Mouse (Mus musculus) ES-E14 (cell line): ENCODE data around the gene Gmip. TPM values are rescaled to one million over a fixed set of nuclear protein-coding genes. Genes with fewer than 3 reads are reported as not detected.

ENCODE experiments used
- DNase-seq: peaks from one replicate; pipeline ENCODE4 v3.0.0-alpha.2; 2013; ENCODE audit warnings: low read depth, low spot score
- H3K27ac ChIP-seq: 2 replicates; pipeline ENCODE4 v1.5.1; 2012; ENCODE audit warnings: low read depth, mild to moderate bottlenecking, low read length, moderate library complexity, mixed read lengths; ENCODE audit not compliant: poor library complexity, insufficient read depth, severe bottlenecking
- H3K36me3 ChIP-seq: 2 replicates; pipeline ENCODE4 v1.6.1; 2012; ENCODE audit warnings: mild to moderate bottlenecking, low read length, moderate library complexity, mixed read lengths; ENCODE audit not compliant: control insufficient read depth, poor library complexity, insufficient read depth, severe bottlenecking
- H3K4me1 ChIP-seq, 2 experiments: fragments of 150-350 bp in 1 of 2; sonication (generic) in 1 of 2; 2 replicates each; pipeline ENCODE4 v1.6.1; 2012; ENCODE audit warnings: low read length in 2 of 2, mild to moderate bottlenecking in 1 of 2, mixed read lengths in 1 of 2; ENCODE audit not compliant: control insufficient read depth in 2 of 2, insufficient read depth in 2 of 2, poor library complexity in 1 of 2
- H3K4me3 ChIP-seq, 2 experiments: fragments of 150-350 bp in 1 of 2; sonication (generic) in 1 of 2; 2 replicates each; pipeline ENCODE4 v1.5.1; 2012; ENCODE audit warnings: low read length in 2 of 2, low read depth in 1 of 2, mild to moderate bottlenecking in 1 of 2, mixed read lengths in 1 of 2; ENCODE audit not compliant: insufficient read depth in 1 of 2, poor library complexity in 1 of 2, severe bottlenecking in 1 of 2
- H3K9ac ChIP-seq: 2 replicates; pipeline ENCODE4 v1.6.1; 2012; ENCODE audit warnings: low read depth, mild to moderate bottlenecking, low read length, mixed read lengths; ENCODE audit not compliant: poor library complexity, insufficient read depth, severe bottlenecking
- H3K9me3 ChIP-seq: fragments of 150-350 bp; sonication (generic); 2 replicates; pipeline ENCODE4 v1.6.1; 2012; ENCODE audit warnings: low read depth, mild to moderate bottlenecking, low read length; ENCODE audit not compliant: control insufficient read depth, insufficient read depth
- CHD2 ChIP-seq: IDR thresholded peaks from 2 replicates; pipeline ENCODE4 v1.6.1; 2014; ENCODE audit warnings: mild to moderate bottlenecking, low read depth, low read length, inconsistent platforms
- HCFC1 ChIP-seq: IDR thresholded peaks from 2 replicates; pipeline ENCODE4 v1.6.1; 2012; ENCODE audit warnings: low read length, inconsistent platforms, borderline replicate concordance; ENCODE audit not compliant: insufficient read depth
- MAFK ChIP-seq: IDR thresholded peaks from 2 replicates; pipeline ENCODE4 v1.6.1; 2014; ENCODE audit warnings: mild to moderate bottlenecking, low read depth, low read length, inconsistent platforms; ENCODE audit not compliant: insufficient read depth
- ZC3H11A ChIP-seq: IDR thresholded peaks from 2 replicates; pipeline ENCODE4 v1.6.1; 2012; ENCODE audit warnings: low read depth, mild to moderate bottlenecking, inconsistent platforms, low read length, borderline replicate concordance
- ZNF384 ChIP-seq: IDR thresholded peaks from 2 replicates; pipeline ENCODE4 v1.6.1; 2012; ENCODE audit warnings: low read depth, low read length, inconsistent platforms
- in situ Hi-C, 2 experiments: fragments of 600-800 bp; cut with MboI; formaldehyde crosslinking; loops; one replicate each; pipeline ENCODE4 v1.15.1; 2025; ENCODE audit warnings: low sequenced_read_pairs in 2 of 2, inconsistent platforms in 1 of 2; ENCODE audit not compliant: unreplicated experiment in 2 of 2
- total RNA-seq: library from RNA; depleted of rRNA; stranded (reverse); fragments of 300-350 nt; gene quantifications from 2 replicates; pipeline ENCODE4 v1.2.3, GENCODE M21; 2012

Gmip gene
- total RNA-seq, 1 experiment = 5.9 TPM

- in situ Hi-C loops = no loop called here
- TF ChIP-seq HCFC1 = no peak
- TF ChIP-seq MAFK = no peak
- TF ChIP-seq CHD2 = no peak
- no peak for TF ChIP-seq ZNF384
- TF ChIP-seq ZC3H11A = no peak
- Histone ChIP-seq H3K9ac (no peak overlapping the region), H3K4me1 (no peaks in the 10 kb centered on the region; a peak in 1 of 4 replicates), H3K36me3 (peaks cover 85% of the 10 kb centered on the region), H3K4me3 (no peak overlapping the region), H3K9me3 (no peaks in the 10 kb centered on the region), H3K27ac (no peak overlapping the region; the same call in 1 of the 2 replicates)
- no peak for DNase-seq
These were observed 5.1 kb upstream of the Gmip start for GRCm38 (mm10) chr8:69803366-69803765.

- no peak for DNase-seq
- Histone ChIP-seq H3K9ac (no peak overlapping the region), H3K4me1 (peaks cover 0 to 3% of the 10 kb centered on the region in 2 experiments; a peak in 2 of 4 replicates), H3K4me3 (no peak overlapping the region), H3K9me3 (no peaks in the 10 kb centered on the region), H3K36me3 (peaks cover 73% of the 10 kb centered on the region), H3K27ac (no peak overlapping the region)
- TF ChIP-seq ZNF384 (no peak), MAFK (no peak), ZC3H11A (no peak), CHD2 (no peak), HCFC1 (no peak)
- in situ Hi-C loops = no loop called here
These were observed 3.9 kb upstream of the Gmip start for GRCm38 (mm10) chr8:69804537-69804936.

- no peak for TF ChIP-seq ZNF384
- Histone ChIP-seq H3K4me3 (no peak overlapping the region), H3K9ac (no peak overlapping the region), H3K36me3 (peaks cover 68% of the 10 kb centered on the region), H3K9me3 (no peaks in the 10 kb centered on the region), H3K27ac (no peak overlapping the region), H3K4me1 (peaks cover 0 to 3% of the 10 kb centered on the region in 2 experiments; a peak in 2 of 4 replicates)
- no peak for DNase-seq
- in situ Hi-C loops = no loop called here
These were observed 3.4 kb upstream of the Gmip start for GRCm38 (mm10) chr8:69805086-69805485.

GRCm38 (mm10) chr8:69805491-69805890 is 3.0 kb upstream of the Gmip start:
- no peak for DNase-seq
- in situ Hi-C loops = no loop called here
- H3K9me3 ChIP-seq = no peaks in the 10 kb centered on the region
- H3K27ac ChIP-seq = no peak overlapping the region
- peaks cover 64% of the 10 kb centered on the region for H3K36me3 ChIP-seq
- no peak overlapping the region for H3K4me3 ChIP-seq
- peaks cover 0 to 3% of the 10 kb centered on the region in 2 experiments; a peak in 2 of 4 replicates for H3K4me1 ChIP-seq
- no peak overlapping the region for H3K9ac ChIP-seq
- TF ChIP-seq ZC3H11A (no peak), MAFK (no peak), HCFC1 (no peak), CHD2 (no peak), ZNF384 (no peak)

- in situ Hi-C loops = no loop called here
- H3K36me3 ChIP-seq = peaks cover 50% of the 10 kb centered on the region
- H3K9me3 ChIP-seq = no peaks in the 10 kb centered on the region
- peaks cover 0 to 3% of the 10 kb centered on the region in 2 experiments; a peak in 2 of 4 replicates for H3K4me1 ChIP-seq
- H3K27ac ChIP-seq = no peak overlapping the region
- H3K4me3 ChIP-seq = no peak overlapping the region
- no peak overlapping the region for H3K9ac ChIP-seq
- TF ChIP-seq CHD2 (no peak), HCFC1 (no peak), ZC3H11A (no peak), ZNF384 (no peak)
- no peak for DNase-seq
These were observed 1.2 kb upstream of the Gmip start for GRCm38 (mm10) chr8:69807236-69807635.
